Mouse (Mus musculus) heart, embryonic 15.5 days (tissue): ENCODE measurements around the gene Afdn. TPM values are rescaled to one million over a fixed set of nuclear protein-coding genes. Genes with fewer than 3 reads are reported as not detected.

ENCODE experiments used
- polyA plus RNA-seq: library from polyadenylated mRNA; unstranded; fragments of >200 nt; fragmentation: Nextera tagmentation; extraction: Ambion mirVana; gene quantifications from 2 replicates; pipeline ENCODE4 v1.2.1, GENCODE M21; 2015

The Afdn gene
- polyA plus RNA-seq, 1 experiment from 2014 or later: 68.7 TPM

Other genes starting within 250 kb of the Afdn start
- gene Tcte2, start 1.3 kb downstream of the Afdn start, polyA plus RNA-seq: 3.7 and 4.2 TPM in 2 replicates
- gene Gm7168, start 187.8 kb downstream of the Afdn start, polyA plus RNA-seq: not detected in 2 replicates
- gene Gm7356, start 243.2 kb downstream of the Afdn start, polyA plus RNA-seq: not detected in 2 replicates